Mouse (Mus musculus) midbrain, embryonic 14.5 days (tissue): ENCODE measurements at regions not wholly inside any gene's neighbourhood (a gene's known extent, or its start where the extent isn't known, plus 50 kb on each side); places are given as distances from the start of the nearest gene placed in this dataset.
"Not testable (repeated sequence)": the region's sequence is repeated elsewhere in the genome, so short reads cannot be mapped to it uniquely, and the experiment has no call there.

Source experiments
- ATAC-seq: fragments of 200-750 bp; cut with Nextera tagmentation; 2 replicates; pipeline ENCODE4 v1.8.0; 2017; ENCODE audit warnings: moderate number of reproducible peaks, moderate library complexity; ENCODE audit not compliant: low FRiP score, low TSS enrichment
- DNase-seq: peaks from one replicate; pipeline ENCODE4 v3.0.0-alpha.2; 2015
- H3K27ac ChIP-seq: fragments of 300-500 bp; sonication (generic); replicated peaks from 2 replicates; pipeline ENCODE4 v1.5.1; 2014; ENCODE audit warnings: mild to moderate bottlenecking, low read depth, low read length, moderate library complexity
- H3K27me3 ChIP-seq: fragments of 300-500 bp; sonication (generic); 2 replicates; pipeline ENCODE4 v1.6.1; 2014; ENCODE audit warnings: low read length, control low read depth, mixed read lengths; ENCODE audit not compliant: control insufficient read depth, insufficient read depth
- H3K36me3 ChIP-seq: fragments of 300-500 bp; sonication (generic); 2 replicates; pipeline ENCODE4 v1.6.1; 2014; ENCODE audit warnings: low read length, control low read depth; ENCODE audit not compliant: control insufficient read depth, insufficient read depth
- H3K4me1 ChIP-seq: fragments of 300-500 bp; sonication (generic); 2 replicates; pipeline ENCODE4 v1.6.1; 2014; ENCODE audit warnings: mild to moderate bottlenecking, antibody characterized with exemption, low read length, control low read depth; ENCODE audit not compliant: control insufficient read depth, insufficient read depth
- H3K4me2 ChIP-seq: fragments of 300-500 bp; sonication (generic); 2 replicates; pipeline ENCODE4 v1.6.1; 2014; ENCODE audit warnings: mild to moderate bottlenecking, low read length, moderate library complexity
- H3K4me3 ChIP-seq: fragments of 300-500 bp; sonication (generic); replicated peaks from 2 replicates; pipeline ENCODE4 v1.5.1; 2014; ENCODE audit warnings: low read depth, low read length
- H3K9ac ChIP-seq: fragments of 300-500 bp; sonication (generic); replicated peaks from 2 replicates; pipeline ENCODE4 v1.6.1; 2014; ENCODE audit warnings: mild to moderate bottlenecking, low read length, moderate library complexity
- H3K9me3 ChIP-seq: fragments of 300-500 bp; sonication (generic); 2 replicates; pipeline ENCODE4 v1.6.1; 2016; ENCODE audit warnings: low read length, control low read depth, mixed read lengths; ENCODE audit not compliant: control insufficient read depth
- WGBS: fragments of 180-500 bp; shearing (Covaris S2); extraction: QIAGEN DNeasy Blood & Tissue Kit; methylation state at CpG from one replicate; pipeline ENCODE4 v1.1.7; 2014; 5-methylcytosine and 5-hydroxymethylcytosine counted together

DNA sequence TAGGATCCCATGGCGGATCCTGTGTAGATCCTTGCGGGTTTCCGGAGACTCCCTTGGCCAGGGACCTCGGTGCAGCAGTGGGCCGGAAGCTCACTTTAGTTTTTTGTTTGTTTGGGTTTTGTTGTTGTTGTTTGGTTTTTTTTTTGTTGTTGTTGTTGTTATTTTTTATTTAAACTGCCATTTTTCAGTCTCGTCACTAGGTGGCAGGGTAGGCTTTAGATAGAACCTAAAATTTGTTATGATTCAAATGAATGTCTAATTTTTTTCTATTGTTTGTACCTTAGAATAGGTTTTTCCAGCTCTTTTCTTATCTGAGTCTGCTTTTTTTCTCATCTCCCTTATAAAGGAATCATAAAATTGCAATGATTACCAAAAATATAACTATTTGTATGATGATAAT, 834.4 kb upstream of the Tacstd2 start:
- Histone ChIP-seq H3K4me2 (no peak overlapping the region), H3K9ac (no peak overlapping the region), H3K4me1 (no peaks in the 10 kb centered on the region), H3K9me3 (no peaks in the 10 kb centered on the region), H3K36me3 (no peaks in the 10 kb centered on the region), H3K27ac (no peak overlapping the region), H3K4me3 (no peak overlapping the region), H3K27me3 (no peaks in the 10 kb centered on the region)
- WGBS: 83% methylated on average over 6 of the region's 6 CpGs
- ATAC-seq (no peak), DNase-seq (peak; percentile 5)

- Histone ChIP-seq H3K27me3 (no peaks in the 10 kb centered on the region), H3K36me3 (no peaks in the 10 kb centered on the region), H3K4me3 (no peak overlapping the region), H3K4me2 (no peak overlapping the region), H3K4me1 (no peaks in the 10 kb centered on the region), H3K9me3 (no peaks in the 10 kb centered on the region), H3K27ac (no peak overlapping the region), H3K9ac (no peak overlapping the region)
- WGBS: 70% methylated on average over 2 of the region's 2 CpGs
- ATAC-seq (no peak), DNase-seq (no peak)
These were observed 804.2 kb upstream of the Tacstd2 start for GRCm38 (mm10) chr6:68339846-68340245.

DNA sequence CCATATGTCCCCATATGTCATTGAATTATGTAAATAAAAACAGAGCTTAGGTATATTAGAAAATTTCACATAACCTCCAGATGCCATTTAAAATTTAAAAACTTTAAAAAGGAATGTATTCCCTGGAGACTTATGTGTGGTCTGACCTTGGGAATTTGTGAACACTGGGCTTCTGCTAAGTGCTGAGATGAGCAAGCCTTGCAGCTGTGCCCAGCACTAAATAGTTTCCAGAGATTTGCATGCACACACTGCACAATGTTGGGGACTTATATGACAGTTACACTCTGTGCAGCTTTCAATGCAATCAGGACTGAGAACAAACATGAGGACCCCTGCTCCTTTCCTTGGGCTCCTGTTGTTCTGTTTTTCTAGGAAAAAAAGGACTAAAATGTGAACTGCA, 803.6 kb upstream of the Tacstd2 start:
- not testable (repeated sequence) for H3K9me3 ChIP-seq, H3K9ac ChIP-seq, H3K4me3 ChIP-seq, ATAC-seq, H3K4me1 ChIP-seq, DNase-seq, H3K27me3 ChIP-seq, H3K27ac ChIP-seq, H3K36me3 ChIP-seq, H3K4me2 ChIP-seq

DNA sequence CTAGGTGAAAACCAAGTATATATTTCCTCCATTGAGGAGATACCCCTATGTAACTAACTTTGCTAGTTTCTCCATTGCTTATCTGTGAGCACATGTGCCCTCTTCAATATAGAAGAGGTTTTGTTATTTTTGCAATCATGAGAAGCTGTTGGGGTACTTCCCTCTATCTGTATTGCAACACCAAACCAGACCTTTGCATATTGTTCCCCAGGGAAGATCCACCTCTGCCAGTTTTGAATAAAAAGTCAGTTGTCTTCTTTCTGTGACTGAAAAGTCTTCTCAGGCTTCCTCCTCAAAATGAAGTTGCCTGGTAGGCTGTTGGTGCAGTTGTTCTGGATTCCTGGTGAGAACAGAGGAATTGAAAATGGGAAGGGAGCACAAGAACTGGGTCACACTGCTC, 775.8 kb upstream of the Tacstd2 start:
- Histone ChIP-seq H3K9ac (no peak overlapping the region), H3K27ac (no peak overlapping the region), H3K4me1 (no peaks in the 10 kb centered on the region), H3K36me3 (no peaks in the 10 kb centered on the region), H3K9me3 (no peaks in the 10 kb centered on the region), H3K4me2 (no peak overlapping the region), H3K27me3 (no peaks in the 10 kb centered on the region), H3K4me3 (no peak overlapping the region)
- ATAC-seq: no peak
- no peak for DNase-seq

DNA sequence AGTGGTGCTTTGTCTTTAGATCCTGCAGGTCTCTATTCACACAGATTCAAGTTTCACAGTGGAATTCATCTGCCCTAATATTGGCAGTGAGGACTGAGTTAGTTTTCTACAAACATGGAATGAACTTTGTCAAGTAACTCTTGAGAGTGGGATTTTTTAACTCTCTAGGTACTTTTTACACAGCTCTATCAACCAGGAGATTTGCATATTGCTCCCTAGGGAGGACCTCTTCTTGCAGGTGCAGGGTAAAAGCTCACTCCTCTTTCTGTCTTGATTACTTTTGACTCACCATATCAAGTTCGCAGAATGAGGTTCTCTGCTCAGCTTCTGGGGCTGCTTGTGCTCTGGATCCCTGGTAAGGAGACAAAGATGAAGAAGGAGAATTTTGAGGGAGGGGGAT, 766.5 kb upstream of the Tacstd2 start:
- no peaks in the 10 kb centered on the region for H3K9me3 ChIP-seq
- no peak overlapping the region for H3K27ac ChIP-seq
- no peaks in the 10 kb centered on the region for H3K4me1 ChIP-seq
- ATAC-seq (no peak), DNase-seq (no peak)
- no peak overlapping the region for H3K9ac ChIP-seq
- no peaks in the 10 kb centered on the region for H3K36me3 ChIP-seq
- 71% methylated on average over 1 of the region's 1 CpGs for WGBS
- H3K27me3 ChIP-seq: no peaks in the 10 kb centered on the region
- no peak overlapping the region for H3K4me3 ChIP-seq
- no peak overlapping the region for H3K4me2 ChIP-seq

- no peak overlapping the region for H3K27ac ChIP-seq
- H3K4me1 ChIP-seq: no peaks in the 10 kb centered on the region
- H3K27me3 ChIP-seq: no peaks in the 10 kb centered on the region
- H3K9ac ChIP-seq: no peak overlapping the region
- no peaks in the 10 kb centered on the region for H3K9me3 ChIP-seq
- DNase-seq (no peak), ATAC-seq (no peak)
- H3K36me3 ChIP-seq: no peaks in the 10 kb centered on the region
- no peak overlapping the region for H3K4me2 ChIP-seq
- 67% methylated on average over 2 of the region's 2 CpGs for WGBS
- H3K4me3 ChIP-seq: no peak overlapping the region
These were observed 721.1 kb upstream of the Tacstd2 start for GRCm38 (mm10) chr6:68256725-68257124.

GRCm38 (mm10) chr6:68256151-68256550, 720.6 kb upstream of the Tacstd2 start:
- no peak overlapping the region for H3K4me2 ChIP-seq
- H3K4me1 ChIP-seq: no peaks in the 10 kb centered on the region
- H3K9ac ChIP-seq: no peak overlapping the region
- no peaks in the 10 kb centered on the region for H3K9me3 ChIP-seq
- WGBS: 93% methylated on average over 2 of the region's 2 CpGs
- H3K27me3 ChIP-seq: no peaks in the 10 kb centered on the region
- no peak for DNase-seq
- H3K36me3 ChIP-seq: no peaks in the 10 kb centered on the region
- H3K27ac ChIP-seq: no peak overlapping the region
- ATAC-seq: no peak
- H3K4me3 ChIP-seq: no peak overlapping the region

DNA sequence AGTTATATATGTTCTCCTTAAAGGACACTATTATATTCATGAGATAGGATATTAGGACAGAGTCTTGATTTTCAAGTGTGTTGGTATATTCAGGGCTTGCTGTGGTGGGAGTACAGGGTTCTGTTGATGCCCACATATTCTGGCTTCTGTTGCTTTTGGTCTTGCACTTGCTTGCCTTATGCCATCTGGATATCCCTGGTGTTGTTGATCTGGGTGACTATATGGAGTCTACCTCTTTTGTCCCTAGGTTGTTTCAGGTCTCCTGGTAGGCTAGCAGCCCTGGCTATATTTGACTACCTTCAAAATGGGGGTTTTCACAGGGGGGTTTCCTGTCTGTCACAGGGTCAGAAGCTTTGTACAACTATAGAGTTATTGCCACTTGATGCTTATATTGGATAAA, 717.1 kb upstream of the Tacstd2 start:
- H3K9ac ChIP-seq: no peak overlapping the region
- H3K4me2 ChIP-seq: no peak overlapping the region
- no peaks in the 10 kb centered on the region for H3K4me1 ChIP-seq
- no peak overlapping the region for H3K4me3 ChIP-seq
- DNase-seq (no peak), ATAC-seq (no peak)
- no peak overlapping the region for H3K27ac ChIP-seq
- H3K36me3 ChIP-seq: no peaks in the 10 kb centered on the region
- H3K9me3 ChIP-seq: no peaks in the 10 kb centered on the region
- no peaks in the 10 kb centered on the region for H3K27me3 ChIP-seq

- not testable (repeated sequence) for H3K9me3 ChIP-seq, DNase-seq, H3K27ac ChIP-seq, H3K4me2 ChIP-seq, ATAC-seq, H3K36me3 ChIP-seq, H3K4me3 ChIP-seq, H3K9ac ChIP-seq, H3K27me3 ChIP-seq, H3K4me1 ChIP-seq
- no CpG with 5 or more reads among the region's 8 CpGs for WGBS
These were observed 715.7 kb upstream of the Tacstd2 start for GRCm38 (mm10) chr6:68251320-68251719.
